Mouse (Mus musculus) naive thymus-derived CD4-positive, alpha-beta T cell, adult 5 months (primary cell): ENCODE results near the gene Olfr1359. TPM values are rescaled to one million over a fixed set of nuclear protein-coding genes. Genes with fewer than 3 reads are reported as not detected.

Experiments
- polyA plus RNA-seq: library from polyadenylated mRNA; unstranded; fragments of 100-300 nt; shearing (Covaris generic); gene quantifications from one replicate; pipeline ENCODE4 v1.2.1, GENCODE M21; 2017

Olfr1359 gene
- not detected for polyA plus RNA-seq

DNA sequence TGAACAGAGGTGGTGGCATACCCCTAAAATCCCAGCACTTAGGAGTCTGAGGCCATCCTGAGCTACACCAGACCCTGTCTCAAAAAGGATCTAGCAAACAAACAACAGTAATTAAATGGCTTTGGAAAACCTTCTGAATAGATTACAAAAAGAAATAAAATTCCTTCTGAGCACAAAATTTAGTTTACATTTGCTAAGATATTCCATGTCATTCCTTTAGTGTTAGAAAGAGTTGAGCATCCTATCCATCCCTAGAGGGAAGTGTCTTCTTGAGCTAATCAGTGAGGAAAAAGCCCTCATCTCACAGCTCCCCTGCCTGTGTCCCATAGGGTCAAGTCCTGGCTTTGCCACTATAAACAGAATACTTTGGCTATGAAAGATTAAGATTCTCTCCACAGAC lies at the start of gene Olfr1359:
Gene Olfr1359 (plus strand): TSS at position 301 of the 400 bp plus-strand sequence.

DNA sequence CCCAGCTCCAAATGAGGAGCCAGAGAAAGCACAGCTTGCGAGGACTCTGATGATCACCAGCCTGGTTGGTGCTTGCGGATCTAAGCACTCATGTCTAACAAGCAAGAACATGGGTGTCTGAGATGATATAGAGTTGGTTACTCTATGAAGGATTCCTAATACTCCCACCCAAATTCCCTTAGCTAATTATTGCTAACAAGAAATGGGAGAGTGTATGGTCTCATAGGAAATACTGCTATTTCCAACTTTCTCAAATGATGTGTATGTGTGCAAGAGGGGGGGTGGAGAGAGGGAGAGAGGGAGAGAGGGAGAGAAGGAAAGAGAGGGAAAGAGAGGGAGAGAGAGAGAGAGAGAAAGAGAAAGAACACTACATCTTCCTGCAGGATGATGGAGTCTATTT lies 34.6 kb upstream of the Olfr1359 start, which contains the start of gene Olfr1361:
Gene Olfr1361 (minus strand): TSS at position 101 of the 400 bp plus-strand sequence.

DNA sequence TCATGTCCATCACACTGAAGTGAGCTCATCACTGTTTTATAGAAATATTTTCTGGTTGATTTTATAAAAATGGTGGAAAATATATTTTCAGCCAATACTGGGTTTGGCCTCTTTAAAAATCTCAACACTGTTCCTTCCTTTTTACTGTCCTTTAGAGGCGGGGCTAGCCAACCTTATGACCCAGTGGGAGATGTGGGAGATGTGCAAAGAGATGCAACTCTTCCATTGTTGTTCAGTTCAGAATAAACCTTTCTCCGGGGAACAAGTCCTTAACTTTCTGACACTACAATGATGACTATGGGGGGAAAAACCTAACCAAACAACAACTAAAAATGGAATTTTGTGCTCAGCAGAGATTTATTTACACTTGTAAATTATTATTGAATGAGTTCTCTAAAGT lies 20.6 kb upstream of the Olfr1359 start, which contains the start of gene Olfr1360:
Gene Olfr1360 (minus strand): TSS at position 101 of the 400 bp plus-strand sequence.

DNA sequence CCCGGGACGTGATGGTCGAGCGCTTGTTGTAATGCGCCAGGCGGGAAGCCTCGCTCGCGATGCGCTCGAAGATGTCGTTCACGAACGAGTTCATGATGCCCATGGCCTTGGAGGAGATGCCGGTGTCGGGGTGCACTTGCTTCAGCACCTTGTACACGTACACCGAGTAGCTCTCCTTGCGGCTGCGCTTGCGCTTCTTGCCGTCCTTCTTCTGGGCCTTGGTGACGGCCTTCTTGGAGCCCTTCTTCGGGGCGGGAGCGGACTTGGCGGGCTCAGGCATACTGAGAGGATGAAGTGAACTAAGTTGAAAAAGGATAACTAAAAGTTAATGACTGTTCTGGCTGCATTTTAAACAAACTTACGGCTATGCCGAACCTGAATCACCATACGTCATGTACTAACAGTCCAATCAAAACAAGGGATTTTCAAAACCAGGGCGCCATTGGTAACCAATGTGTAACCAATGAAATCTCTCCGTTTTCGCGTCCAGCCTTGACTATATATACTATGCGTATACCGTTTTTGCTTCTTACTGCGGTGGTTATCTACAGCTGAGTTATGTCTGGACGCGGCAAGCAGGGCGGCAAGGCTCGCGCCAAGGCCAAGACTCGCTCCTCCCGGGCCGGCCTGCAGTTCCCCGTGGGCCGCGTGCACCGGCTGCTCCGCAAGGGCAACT lies 18.1 kb downstream of the Olfr1359 start, which contains the start of the genes Hist1h2bl and Hist1h2ai:
Gene Hist1h2bl (minus strand): TSS at position 280 of the 676 bp plus-strand sequence.
Gene Hist1h2ai (plus strand): TSS at position 559 of the 676 bp plus-strand sequence.

DNA sequence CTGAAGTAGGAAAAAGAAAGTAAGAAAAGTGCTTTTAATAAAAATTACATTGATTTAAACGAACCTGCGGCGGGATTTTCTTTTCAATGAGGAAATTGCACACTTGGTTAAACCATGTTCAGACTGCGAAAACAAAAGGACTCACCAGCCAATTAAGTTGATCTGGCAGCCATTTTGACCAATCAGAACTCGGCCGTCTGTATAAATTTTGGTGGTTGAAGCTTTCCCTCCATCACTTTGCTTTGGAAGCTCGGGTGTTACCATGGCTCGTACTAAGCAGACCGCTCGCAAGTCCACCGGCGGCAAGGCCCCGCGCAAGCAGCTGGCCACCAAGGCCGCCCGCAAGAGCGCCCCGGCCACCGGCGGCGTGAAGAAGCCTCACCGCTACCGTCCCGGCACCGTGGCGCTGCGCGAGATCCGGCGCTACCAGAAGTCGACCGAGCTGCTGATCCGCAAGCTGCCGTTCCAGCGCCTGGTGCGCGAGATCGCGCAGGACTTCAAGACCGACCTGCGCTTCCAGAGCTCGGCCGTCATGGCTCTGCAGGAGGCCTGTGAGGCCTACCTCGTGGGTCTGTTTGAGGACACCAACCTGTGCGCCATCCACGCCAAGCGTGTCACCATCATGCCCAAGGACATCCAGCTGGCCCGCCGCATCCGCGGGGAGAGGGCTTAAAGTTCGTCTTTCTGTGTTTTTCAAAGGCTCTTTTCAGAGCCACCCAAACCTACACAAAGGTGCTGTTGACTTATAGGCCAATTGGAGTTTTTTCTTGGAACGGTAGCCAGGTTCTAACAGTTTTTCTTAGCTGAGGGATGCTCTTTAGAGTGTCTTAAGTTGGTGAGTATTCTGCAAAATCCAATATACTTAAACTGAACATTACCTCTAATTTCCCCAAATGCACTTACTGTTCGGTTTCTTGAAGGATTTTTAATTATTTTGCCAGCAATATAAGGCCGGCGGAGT lies 19.8 kb downstream of the Olfr1359 start, which contains the start of gene Hist1h3h:
Gene Hist1h3h (plus strand): TSS at position 263 of the 961 bp plus-strand sequence.

DNA sequence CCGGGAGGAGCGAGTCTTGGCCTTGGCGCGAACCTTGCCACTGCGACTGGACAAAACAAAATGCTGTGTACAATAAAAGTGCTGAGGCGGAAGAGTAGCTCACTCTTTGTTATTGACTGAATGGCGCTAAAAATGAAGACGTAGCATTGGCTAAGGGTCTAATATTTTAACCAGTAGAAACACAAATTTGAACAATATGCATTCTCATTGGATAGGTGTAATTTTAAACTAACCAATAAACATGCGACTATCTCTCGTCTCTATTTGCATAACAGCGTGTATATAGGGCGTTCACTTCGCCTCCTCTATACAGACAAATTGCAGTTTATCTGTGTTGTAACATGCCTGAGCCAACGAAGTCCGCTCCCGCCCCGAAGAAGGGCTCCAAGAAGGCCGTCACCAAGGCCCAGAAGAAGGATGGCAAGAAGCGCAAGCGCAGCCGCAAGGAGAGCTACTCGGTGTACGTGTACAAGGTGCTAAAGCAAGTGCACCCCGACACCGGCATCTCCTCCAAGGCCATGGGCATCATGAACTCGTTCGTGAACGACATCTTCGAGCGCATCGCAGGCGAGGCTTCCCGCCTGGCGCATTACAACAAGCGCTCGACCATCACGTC lies 24.0 kb downstream of the Olfr1359 start, which contains the start of gene Hist1h2bm:
Gene Hist1h2bm (plus strand): TSS at position 288 of the 616 bp plus-strand sequence.

DNA sequence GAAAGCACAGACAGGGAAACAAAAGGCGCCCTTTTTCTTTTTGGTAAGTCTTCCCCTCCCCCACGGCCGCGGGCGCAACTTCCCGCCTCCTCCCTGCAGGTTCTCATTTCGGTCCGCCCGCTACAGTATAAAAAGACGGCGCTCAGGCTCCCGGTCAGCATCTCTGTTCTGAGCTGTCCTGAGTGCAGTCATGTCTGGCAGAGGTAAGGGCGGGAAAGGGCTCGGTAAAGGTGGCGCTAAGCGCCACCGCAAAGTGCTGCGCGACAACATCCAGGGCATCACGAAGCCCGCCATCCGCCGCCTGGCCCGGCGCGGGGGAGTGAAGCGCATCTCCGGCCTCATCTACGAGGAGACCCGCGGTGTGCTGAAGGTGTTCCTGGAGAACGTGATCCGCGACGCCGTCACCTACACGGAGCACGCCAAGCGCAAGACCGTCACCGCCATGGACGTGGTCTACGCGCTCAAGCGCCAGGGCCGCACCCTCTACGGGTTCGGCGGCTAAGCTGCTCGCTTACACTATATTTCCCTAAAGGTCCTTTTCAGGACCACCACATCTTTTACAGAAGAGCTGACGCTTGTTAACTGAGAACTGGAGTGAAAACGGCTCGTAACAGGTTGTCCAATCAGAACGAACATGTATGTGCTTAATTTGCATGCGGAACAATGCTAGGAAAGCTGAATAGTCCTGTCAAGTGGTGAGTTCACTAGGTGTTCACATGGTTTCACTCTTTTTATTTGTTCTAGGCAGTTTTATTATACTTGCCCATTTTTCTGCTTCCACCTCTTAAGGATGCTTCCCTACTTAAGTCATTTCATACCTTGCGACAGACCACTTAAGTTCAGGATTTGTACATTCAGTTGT lies 37.2 kb downstream of the Olfr1359 start, which contains the start of gene Hist1h4j:
Gene Hist1h4j (plus strand): TSS at position 159 of the 862 bp plus-strand sequence.

DNA sequence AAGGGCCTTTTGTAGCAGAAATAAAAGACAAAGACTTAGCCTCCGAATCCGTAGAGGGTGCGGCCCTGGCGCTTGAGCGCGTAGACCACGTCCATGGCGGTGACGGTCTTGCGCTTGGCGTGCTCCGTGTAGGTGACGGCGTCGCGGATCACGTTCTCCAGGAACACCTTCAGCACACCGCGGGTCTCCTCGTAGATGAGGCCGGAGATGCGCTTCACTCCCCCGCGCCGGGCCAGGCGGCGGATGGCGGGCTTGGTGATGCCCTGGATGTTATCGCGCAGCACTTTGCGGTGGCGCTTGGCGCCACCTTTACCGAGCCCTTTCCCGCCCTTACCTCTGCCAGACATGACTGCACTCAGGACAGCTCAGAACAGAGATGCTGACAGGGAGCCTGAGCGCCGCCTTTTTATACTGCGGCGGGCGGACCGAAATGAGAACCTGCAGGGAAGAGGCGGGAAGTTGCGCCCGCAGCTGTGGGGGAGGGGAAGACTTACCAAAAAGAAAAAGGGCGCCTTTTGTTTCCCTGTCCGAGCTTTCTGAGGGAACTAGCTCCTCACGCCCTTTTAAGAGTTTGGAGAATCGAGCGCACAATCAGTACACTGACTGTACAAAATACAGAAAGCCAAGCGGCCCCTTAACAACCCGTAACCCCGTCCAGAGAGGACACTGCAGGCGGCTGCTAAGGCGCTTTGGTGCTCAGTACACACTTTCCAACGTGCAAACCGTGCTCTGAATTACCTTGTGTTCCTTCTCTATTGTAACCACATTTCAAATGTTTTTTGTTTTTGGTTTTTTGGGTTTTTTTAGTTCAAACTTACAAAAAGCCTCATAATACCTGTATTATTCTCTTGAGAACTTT lies 52.5 kb downstream of the Olfr1359 start, which contains the start of gene Hist1h4k:
Gene Hist1h4k (minus strand): TSS at position 347 of the 859 bp plus-strand sequence.

DNA sequence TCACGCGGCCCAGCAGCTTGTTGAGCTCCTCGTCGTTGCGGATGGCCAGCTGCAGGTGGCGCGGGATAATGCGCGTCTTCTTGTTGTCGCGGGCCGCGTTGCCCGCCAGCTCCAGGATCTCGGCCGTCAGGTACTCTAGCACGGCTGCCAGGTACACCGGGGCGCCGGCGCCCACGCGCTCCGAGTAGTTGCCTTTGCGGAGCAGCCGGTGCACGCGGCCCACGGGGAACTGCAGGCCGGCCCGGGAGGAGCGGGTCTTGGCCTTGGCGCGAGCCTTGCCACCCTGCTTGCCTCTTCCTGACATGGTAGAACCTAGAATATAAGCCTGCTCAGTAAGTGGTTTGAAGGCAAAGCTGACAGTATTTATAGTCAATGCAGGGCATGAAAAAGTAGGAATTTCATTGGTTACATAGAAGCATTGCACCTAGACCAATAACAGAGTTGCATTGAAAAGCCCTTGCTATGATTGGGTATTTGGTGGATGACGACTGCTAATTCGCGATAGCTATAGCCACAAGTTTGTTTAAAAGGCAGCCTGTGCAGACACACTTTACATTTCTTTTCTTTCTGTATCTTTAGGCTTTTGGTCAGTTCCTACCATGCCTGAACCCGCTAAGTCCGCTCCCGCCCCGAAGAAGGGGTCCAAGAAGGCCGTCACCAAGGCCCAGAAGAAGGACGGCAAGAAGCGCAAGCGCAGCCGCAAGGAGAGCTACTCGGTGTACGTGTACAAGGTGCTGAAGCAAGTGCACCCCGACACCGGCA lies 55.8 kb downstream of the Olfr1359 start, which contains the start of the genes Hist1h2ak and Hist1h2bn:
Gene Hist1h2ak (minus strand): TSS at position 304 of the 762 bp plus-strand sequence.
Gene Hist1h2bn (plus strand): TSS at position 600 of the 762 bp plus-strand sequence.

Other genes starting within 250 kb of the Olfr1359 start
- gene Zscan26, start 244.4 kb upstream of the Olfr1359 start, polyA plus RNA-seq: 6.6 TPM
- not detected for gene Nkapl, start 229.6 kb upstream of the Olfr1359 start, polyA plus RNA-seq
- not detected for gene Zkscan4, start 219.2 kb upstream of the Olfr1359 start, polyA plus RNA-seq
- not detected for gene Gm10065, start 218.7 kb upstream of the Olfr1359 start, polyA plus RNA-seq
- gene AK157302, start 202.9 kb upstream of the Olfr1359 start, polyA plus RNA-seq: 0.55 TPM
- 3.5 TPM for gene Gm11273, start 196.7 kb upstream of the Olfr1359 start, polyA plus RNA-seq
- gene Zkscan8, start 167.0 kb upstream of the Olfr1359 start, polyA plus RNA-seq: 3.1 TPM
- 0.11 TPM for gene Olfr1366, start 155.3 kb upstream of the Olfr1359 start, polyA plus RNA-seq
- not detected for gene Olfr1535, start 138.2 kb upstream of the Olfr1359 start, polyA plus RNA-seq
- not detected for gene Olfr1364, start 116.4 kb upstream of the Olfr1359 start, polyA plus RNA-seq
- not detected for gene Olfr1362, start 84.1 kb upstream of the Olfr1359 start, polyA plus RNA-seq
- gene Olfr11, start 55.6 kb upstream of the Olfr1359 start, polyA plus RNA-seq: not detected
- gene Olfr1361, start 34.7 kb upstream of the Olfr1359 start, polyA plus RNA-seq: not detected
- not detected for gene Olfr1360, start 20.7 kb upstream of the Olfr1359 start, polyA plus RNA-seq
- gene Hist1h2bl, start 18.0 kb downstream of the Olfr1359 start, polyA plus RNA-seq: not detected
- gene Hist1h2ai, start 18.3 kb downstream of the Olfr1359 start, polyA plus RNA-seq: not detected
- 1.7 TPM for gene Hist1h3h, start 19.5 kb downstream of the Olfr1359 start, polyA plus RNA-seq
- not detected for gene Hist1h2bm, start 23.9 kb downstream of the Olfr1359 start, polyA plus RNA-seq
- gene Hist1h4j, start 37.0 kb downstream of the Olfr1359 start, polyA plus RNA-seq: 1.1 TPM
- gene Hist1h4k, start 52.4 kb downstream of the Olfr1359 start, polyA plus RNA-seq: 10.0 TPM
- gene Hist1h2ak, start 55.7 kb downstream of the Olfr1359 start, polyA plus RNA-seq: 4.1 TPM
- gene Hist1h2bn, start 56.0 kb downstream of the Olfr1359 start, polyA plus RNA-seq: 2.5 TPM
- gene Hist1h1b, start 82.5 kb downstream of the Olfr1359 start, polyA plus RNA-seq: 0.97 TPM
- gene Hist1h3i, start 85.3 kb downstream of the Olfr1359 start, polyA plus RNA-seq: 1.9 TPM
- 2.3 TPM for gene Hist1h2an, start 89.1 kb downstream of the Olfr1359 start, polyA plus RNA-seq
- gene Hist1h2bp, start 89.3 kb downstream of the Olfr1359 start, polyA plus RNA-seq: not detected
- 6.5 TPM for gene Hist1h2bq, start 112.1 kb downstream of the Olfr1359 start, polyA plus RNA-seq
- gene Hist1h2ao, start 112.4 kb downstream of the Olfr1359 start, polyA plus RNA-seq: 14.0 TPM
- 29.9 TPM for gene Hist1h4m, start 113.6 kb downstream of the Olfr1359 start, polyA plus RNA-seq
- gene Hist1h4n, start 134.1 kb downstream of the Olfr1359 start, polyA plus RNA-seq: 31.0 TPM
- 68.0 TPM for gene Hist1h2ap, start 135.4 kb downstream of the Olfr1359 start, polyA plus RNA-seq
- gene Hist1h2br, start 135.6 kb downstream of the Olfr1359 start, polyA plus RNA-seq: 6.1 TPM
- gene Zfp184, start 247.0 kb downstream of the Olfr1359 start, polyA plus RNA-seq: 0.66 TPM